Mouse (Mus musculus) cerebellum, adult 2 months (tissue): ENCODE data around the gene Dzank1. TPM values are rescaled to one million over a fixed set of nuclear protein-coding genes. Genes with fewer than 3 reads are reported as not detected.

Experiments
- DNase-seq, 2 experiments: peaks; one replicate each; pipeline ENCODE4 v3.0.0; 2021
- H3K27ac ChIP-seq: fragments of 200-500 bp; 2 replicates; pipeline ENCODE4 v1.5.1; 2012; ENCODE audit warnings: low read length, control low read depth, inconsistent platforms; ENCODE audit not compliant: insufficient read depth
- H3K27me3 ChIP-seq: fragments of 200-500 bp; 2 replicates; pipeline ENCODE4 v1.6.1; 2012; ENCODE audit warnings: inconsistent platforms, mild to moderate bottlenecking, low read length, moderate library complexity; ENCODE audit not compliant: control insufficient read depth, insufficient read depth
- H3K4me1 ChIP-seq: fragments of 200-500 bp; 2 replicates; pipeline ENCODE4 v1.6.1; 2011; ENCODE audit warnings: low read length; ENCODE audit not compliant: control insufficient read depth, insufficient read depth
- H3K4me3 ChIP-seq: fragments of 200-500 bp; replicated peaks from 2 replicates; pipeline ENCODE3; 2011; ENCODE audit warnings: mild to moderate bottlenecking, low read depth, low read length, control low read depth; ENCODE audit not compliant: insufficient read depth
- CTCF ChIP-seq: fragments of 200-500 bp; IDR thresholded peaks from 2 replicates; pipeline ENCODE4 v1.5.1; 2011; ENCODE audit warnings: low read depth, mild to moderate bottlenecking, control low read depth, low read length, moderate library complexity, borderline replicate concordance; ENCODE audit not compliant: insufficient read depth
- POLR2A ChIP-seq: fragments of 200-500 bp; IDR thresholded peaks from 2 replicates; pipeline ENCODE4 v1.6.1; 2011; ENCODE audit warnings: low read length, control low read depth, borderline replicate concordance; ENCODE audit not compliant: insufficient read depth
- WGBS: fragments of 180-500 bp; shearing (Covaris S2); methylation state at CpG from one replicate; pipeline ENCODE4 v1.1.7; 2018; 5-methylcytosine and 5-hydroxymethylcytosine counted together
- polyA plus RNA-seq: library from polyadenylated mRNA; depleted of rRNA; stranded (reverse); fragments of >200 nt; gene quantifications from 2 replicates; pipeline ENCODE4 v1.2.3, GENCODE M21; 2012

The Dzank1 gene
- polyA plus RNA-seq, 1 experiment = 94.1 TPM

GRCm38 (mm10) chr2:144439191-144439700 is 88.0 kb downstream of the Dzank1 start:
- Histone ChIP-seq H3K27me3 (no peaks in the 10 kb centered on the region), H3K27ac (no peak overlapping the region), H3K4me3 (no peak overlapping the region), H3K4me1 (no peaks in the 10 kb centered on the region)
- 58% methylated on average over 3 of the region's 3 CpGs for WGBS
- TF ChIP-seq POLR2A (no peak), CTCF (no peak)
- DNase-seq = no peak

- Histone ChIP-seq H3K4me1 (no peaks in the 10 kb centered on the region), H3K4me3 (no peak overlapping the region), H3K27ac (no peak overlapping the region), H3K27me3 (no peaks in the 10 kb centered on the region)
- no peak for TF ChIP-seq POLR2A
- TF ChIP-seq CTCF = 0 out of 2 replicates have a peak, but pooled peaks have one; percentile 10
- WGBS = 60% methylated on average over 4 of the region's 4 CpGs
- DNase-seq = no peak
Measured at GRCm38 (mm10) chr2:144438424-144438823, 88.8 kb downstream of the Dzank1 start.

- WGBS = 60% methylated on average over 10 of the region's 10 CpGs
- no peak overlapping the region for H3K27ac ChIP-seq
- no peak overlapping the region for H3K4me3 ChIP-seq
- TF ChIP-seq CTCF (no peak), POLR2A (no peak)
- no peak for DNase-seq
- no peaks in the 10 kb centered on the region for H3K27me3 ChIP-seq
- no peaks in the 10 kb centered on the region for H3K4me1 ChIP-seq
Measured at GRCm38 (mm10) chr2:144435679-144436078, 91.5 kb downstream of the Dzank1 start.

- TF ChIP-seq POLR2A = no peak
- no peak for TF ChIP-seq CTCF
- H3K27ac ChIP-seq = no peak overlapping the region
- H3K4me3 ChIP-seq = no peak overlapping the region
- no peak for DNase-seq
- H3K4me1 ChIP-seq = no peaks in the 10 kb centered on the region
- WGBS = 67% methylated on average over 5 of the region's 5 CpGs
- no peaks in the 10 kb centered on the region for H3K27me3 ChIP-seq
Measured at GRCm38 (mm10) chr2:144431286-144431825, 95.9 kb downstream of the Dzank1 start.

- TF ChIP-seq CTCF (no peak), POLR2A (no peak)
- no peaks in the 10 kb centered on the region for H3K27me3 ChIP-seq
- H3K27ac ChIP-seq = no peak overlapping the region
- DNase-seq = no peak
- no peak overlapping the region for H3K4me3 ChIP-seq
- no peaks in the 10 kb centered on the region for H3K4me1 ChIP-seq
- WGBS = 82% methylated on average over 7 of the region's 7 CpGs
Measured at GRCm38 (mm10) chr2:144429171-144429570, 98.0 kb downstream of the Dzank1 start.

- Histone ChIP-seq H3K27ac (no peak overlapping the region), H3K4me3 (no peak overlapping the region), H3K27me3 (no peaks in the 10 kb centered on the region), H3K4me1 (no peaks in the 10 kb centered on the region)
- TF ChIP-seq POLR2A (no peak), CTCF (no peak)
- 85% methylated on average over 8 of the region's 8 CpGs for WGBS
- no peak for DNase-seq
Measured at GRCm38 (mm10) chr2:144428659-144429058, 98.6 kb downstream of the Dzank1 start.

GRCm38 (mm10) chr2:144427852-144428251 is 99.4 kb downstream of the Dzank1 start:
- no peak for DNase-seq
- Histone ChIP-seq H3K27me3 (no peaks in the 10 kb centered on the region), H3K4me1 (no peaks in the 10 kb centered on the region), H3K27ac (no peak overlapping the region), H3K4me3 (no peak overlapping the region)
- 75% methylated on average over 5 of the region's 5 CpGs for WGBS
- no peak for TF ChIP-seq POLR2A
- TF ChIP-seq CTCF = no peak

GRCm38 (mm10) chr2:144425761-144426160 is 101.5 kb downstream of the Dzank1 start:
- Histone ChIP-seq H3K27me3 (no peaks in the 10 kb centered on the region), H3K4me1 (no peaks in the 10 kb centered on the region), H3K27ac (no peak overlapping the region), H3K4me3 (no peak overlapping the region)
- 67% methylated on average over 1 of the region's 1 CpGs for whole genome bisulfite sequencing
- no peak for DNase-seq
- TF ChIP-seq POLR2A = no peak
- no peak for TF ChIP-seq CTCF
